Mouse (Mus musculus) gastrocnemius, postnatal 14 days (tissue): ENCODE results near the gene Klhl32. TPM values are rescaled to one million over a fixed set of nuclear protein-coding genes. Genes with fewer than 3 reads are reported as not detected.
A peak's percentile ranks its signal among the peaks of the same experiment; 100 is the strongest.
"Not testable (repeated sequence)": the region's sequence is repeated elsewhere in the genome, so short reads cannot be mapped to it uniquely, and the experiment has no call there.

Source experiments
- DNase-seq: peaks from one replicate; pipeline ENCODE4 v3.0.0; 2021; ENCODE audit warnings: mixed read lengths
- intact Hi-C: fragments of 180-260 bp; cut with DNase I; formaldehyde crosslinking; loops from one replicate; pipeline ENCODE4 v1.15.1; 2025; ENCODE audit warnings: low total_unique reads
- long read RNA-seq, 2 experiments: library from polyadenylated mRNA; stranded (forward); transcript quantifications; one replicate each; pipeline ENCODE4 v2.0.0; 2021
- total RNA-seq, 2 experiments: library from RNA; stranded (reverse); gene quantifications; 2 replicates each; pipeline ENCODE4 v1.2.3; 2021

Gene Klhl32
- total RNA-seq, result under 1 TPM; 0.16 to 0.31 TPM
- long read RNA-seq, experiment 1, result 0 reads
- long read RNA-seq, experiment 2, result 0 reads

DNA sequence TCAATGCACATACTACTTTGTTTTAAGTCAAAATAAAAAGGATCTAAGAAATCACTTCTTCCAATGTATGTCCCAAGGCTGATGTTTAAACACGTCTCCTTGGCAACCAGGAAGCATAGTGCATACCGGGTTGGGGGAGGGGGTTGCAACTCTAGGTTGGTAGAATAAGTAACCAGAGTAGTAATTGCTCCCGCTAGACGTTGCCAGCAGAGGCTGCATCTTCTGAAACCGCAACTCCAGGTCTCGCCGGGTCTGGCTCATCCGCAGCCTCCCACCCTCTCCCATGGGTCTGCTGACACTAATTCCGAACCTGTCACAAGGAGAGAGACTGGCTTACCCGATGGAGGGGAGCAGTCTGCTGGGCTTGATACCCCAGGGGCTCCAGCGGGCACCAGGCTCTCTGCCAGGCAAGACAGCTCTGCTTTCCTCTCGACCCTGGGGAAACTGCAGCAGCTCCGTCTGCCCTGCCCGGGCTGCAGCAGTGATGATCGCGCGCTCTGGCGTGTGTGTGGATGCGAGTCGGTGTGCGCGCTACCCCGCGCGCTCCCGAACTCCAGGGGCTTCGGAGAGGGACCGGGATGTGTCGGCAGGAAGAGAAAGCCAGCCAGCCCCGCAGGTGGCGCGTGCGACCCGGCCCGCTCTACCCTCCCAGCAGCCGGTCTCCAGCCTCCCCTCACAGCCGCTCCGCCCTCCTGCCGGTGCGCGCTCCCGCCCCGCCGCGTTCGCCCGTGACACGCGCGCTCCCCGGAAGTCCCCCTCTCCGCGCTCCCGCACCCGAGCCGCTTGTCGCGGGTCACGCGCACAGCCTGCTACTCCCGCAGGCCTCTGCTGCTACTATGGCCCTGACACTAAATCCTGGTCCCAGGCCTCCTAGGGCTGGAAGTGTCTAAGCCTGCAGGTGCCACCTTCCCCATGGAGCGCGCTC is at the start of gene Klhl32:
Gene Klhl32, minus strand, starts transcription at position 724 of the 925 bp plus-strand sequence.
- intact Hi-C loops, result no loop called here
- DNase-seq, result peak; percentile 58

DNA sequence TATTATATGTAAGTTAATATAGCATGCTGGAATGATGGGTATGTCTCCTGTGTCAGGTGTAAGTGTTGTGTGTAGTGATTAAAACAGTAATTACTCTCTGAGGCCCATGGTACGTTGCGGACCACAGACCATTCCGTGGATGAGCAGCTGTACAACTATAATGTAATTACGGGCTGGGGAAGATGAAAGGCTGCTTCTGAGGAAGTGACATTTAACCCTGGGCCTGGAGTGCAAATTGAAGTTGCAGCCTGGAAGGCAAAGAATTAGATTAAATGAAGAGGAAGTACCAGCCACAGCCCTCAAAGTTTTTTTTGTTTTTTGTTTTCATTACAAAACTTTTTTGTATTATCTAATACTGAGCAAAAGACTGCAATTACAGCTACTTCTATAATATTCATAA is 48.2 kb upstream of the Klhl32 start:
- no peak for DNase-seq
- intact Hi-C loops, result loop anchor here (5.0 kb wide), 1 partner anchor 177 kb away; no protein-coding TSS in a partner anchor

DNA sequence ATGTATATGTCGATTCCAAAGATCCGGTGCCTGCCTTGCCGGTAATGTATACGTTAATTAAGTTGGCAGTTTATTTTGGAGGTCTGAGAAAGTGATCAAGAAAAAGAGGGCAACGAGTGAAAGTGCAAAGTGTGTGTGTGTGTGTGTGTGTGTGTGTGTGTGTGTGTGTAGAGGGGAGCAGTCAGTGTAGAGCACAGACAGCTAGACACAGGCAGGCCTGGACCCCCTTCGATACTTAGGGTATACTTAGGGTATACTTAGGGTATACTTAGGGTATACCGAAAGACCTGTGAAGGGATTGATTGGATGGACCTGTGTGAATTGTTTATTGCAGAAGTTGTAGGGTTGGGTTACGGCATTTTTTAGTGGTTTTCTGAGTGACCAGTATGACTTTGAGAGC is 47.7 kb upstream of the Klhl32 start:
- intact Hi-C loops, result loop anchor here (5.0 kb wide), 1 partner anchor 176 kb away; no protein-coding TSS in a partner anchor
- DNase-seq, result no peak

DNA sequence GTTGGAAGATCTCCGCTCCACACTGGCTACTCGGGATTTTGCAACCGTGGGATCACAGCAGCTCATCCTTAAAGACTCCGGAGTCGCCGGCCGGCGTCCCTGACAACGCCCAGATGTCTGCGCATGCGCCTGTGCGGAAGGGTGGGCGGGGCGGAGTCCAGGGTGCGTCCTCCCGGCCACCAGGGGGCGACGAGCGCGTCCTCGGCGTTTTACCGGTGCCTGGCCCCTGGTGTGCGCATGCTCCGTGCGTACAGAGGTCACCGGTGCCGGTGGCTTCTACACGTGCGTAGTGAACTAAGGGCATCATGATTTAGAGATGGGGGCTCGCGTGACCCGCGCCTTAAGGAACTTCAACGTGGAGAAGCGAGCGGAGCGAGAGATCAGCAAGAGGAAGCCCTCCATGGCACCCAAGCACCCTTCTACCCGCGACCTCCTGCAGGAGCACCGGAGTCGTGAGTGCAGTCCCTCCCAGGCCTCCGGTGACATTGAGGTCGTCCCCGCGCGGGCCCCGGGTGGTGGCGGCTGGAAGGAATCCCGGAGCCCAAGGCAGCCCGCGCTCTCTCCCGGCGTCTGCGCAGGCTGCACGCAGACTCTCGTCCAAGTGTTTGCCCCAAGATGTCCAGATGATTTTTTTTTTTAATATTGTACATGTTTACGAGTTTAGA is 47.1 kb upstream of the Klhl32 start, which contains the start of gene Ndufaf4:
Gene Ndufaf4, plus strand, starts transcription at position 233 of the 665 bp plus-strand sequence.
- intact Hi-C loops, result loop anchor here (5.0 kb wide), 1 partner anchor 176 kb away; no protein-coding TSS in a partner anchor
- peak; percentile 97 for DNase-seq

DNA sequence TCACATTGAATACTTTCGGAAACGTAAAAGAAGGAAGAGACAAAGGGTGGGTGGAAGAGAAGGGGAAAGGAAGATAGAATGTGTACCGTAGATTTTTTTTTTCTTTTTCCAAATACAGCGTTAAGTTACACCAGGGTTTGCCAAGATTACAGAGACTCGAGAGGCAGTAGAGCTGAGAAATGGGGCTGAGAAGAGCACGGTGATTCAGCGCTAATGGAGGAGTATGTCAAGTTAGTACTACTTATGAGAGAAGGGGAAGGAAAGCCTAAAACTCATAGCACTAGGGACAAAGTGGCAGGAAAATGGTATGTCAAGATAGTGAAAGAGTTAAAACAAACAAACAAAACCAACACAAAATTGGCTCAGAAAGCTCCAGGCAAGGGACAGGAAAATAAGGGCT is 46.4 kb upstream of the Klhl32 start:
- intact Hi-C loops, result loop anchor here (5.0 kb wide), 1 partner anchor 175 kb away; no protein-coding TSS in a partner anchor
- no peak for DNase-seq

DNA sequence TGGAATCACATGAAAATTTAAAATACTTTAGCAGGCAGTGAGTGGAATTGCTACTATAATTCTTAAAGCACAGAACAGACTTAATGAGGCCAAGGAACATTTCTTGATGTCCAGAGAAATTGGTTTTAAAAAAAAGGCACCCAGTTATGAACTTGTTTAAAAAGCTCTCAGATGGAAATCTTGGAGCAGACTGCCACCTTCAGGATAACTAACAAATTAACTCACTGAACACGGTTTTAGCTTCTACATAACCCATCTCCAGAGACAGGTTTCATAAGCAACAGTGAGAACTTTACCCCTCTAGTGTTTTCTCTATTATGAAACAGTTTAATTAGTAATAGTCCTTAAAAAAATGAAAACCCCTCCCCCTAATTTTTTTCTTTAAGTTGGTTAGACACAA is 45.9 kb upstream of the Klhl32 start:
- intact Hi-C loops, result loop anchor here (5.0 kb wide), 1 partner anchor 175 kb away; no protein-coding TSS in a partner anchor
- DNase-seq, result no peak

DNA sequence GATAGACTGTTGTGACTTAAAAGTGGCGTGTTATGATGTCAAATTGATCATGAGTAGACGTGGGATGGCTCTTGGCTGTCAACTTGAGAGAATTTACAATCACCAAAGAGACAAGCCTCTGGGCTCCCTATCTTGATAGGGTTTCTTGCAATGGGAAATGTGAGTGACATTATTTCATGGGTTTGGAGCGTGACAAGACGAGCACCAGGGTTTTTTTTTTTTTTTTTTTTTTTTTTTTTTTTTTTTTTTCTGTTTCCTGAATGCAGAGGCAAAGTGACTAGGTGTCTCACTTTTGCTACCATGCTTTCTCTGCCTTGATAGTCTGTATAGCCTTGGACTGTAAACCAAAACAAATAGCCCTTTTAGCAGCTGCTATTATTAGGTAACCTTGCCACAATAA is 43.7 kb upstream of the Klhl32 start:
- intact Hi-C loops, result loop anchor here (5.0 kb wide), 1 partner anchor 172 kb away; no protein-coding TSS in a partner anchor
- no peak for DNase-seq

DNA sequence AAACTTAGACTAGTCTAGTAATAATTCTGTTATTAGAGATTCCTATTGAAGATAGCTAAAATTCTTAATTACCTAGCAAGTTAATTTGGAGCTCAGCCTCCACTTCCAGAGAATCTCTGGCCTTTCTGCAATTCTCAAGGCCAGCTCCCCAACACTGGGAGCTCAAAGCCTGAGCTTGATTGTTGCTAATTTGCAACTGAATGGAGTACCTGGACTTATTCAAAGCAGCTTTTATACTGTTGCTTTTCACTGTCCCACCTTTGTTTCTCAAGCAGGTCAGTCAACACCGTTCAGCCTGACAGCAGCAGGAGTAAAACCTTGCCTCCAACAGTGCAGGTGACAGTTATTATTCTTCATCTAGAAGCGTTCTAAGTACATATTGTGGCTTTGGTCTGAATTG is 41.4 kb upstream of the Klhl32 start:
- intact Hi-C loops, DNase-seq: not testable (repeated sequence)

DNA sequence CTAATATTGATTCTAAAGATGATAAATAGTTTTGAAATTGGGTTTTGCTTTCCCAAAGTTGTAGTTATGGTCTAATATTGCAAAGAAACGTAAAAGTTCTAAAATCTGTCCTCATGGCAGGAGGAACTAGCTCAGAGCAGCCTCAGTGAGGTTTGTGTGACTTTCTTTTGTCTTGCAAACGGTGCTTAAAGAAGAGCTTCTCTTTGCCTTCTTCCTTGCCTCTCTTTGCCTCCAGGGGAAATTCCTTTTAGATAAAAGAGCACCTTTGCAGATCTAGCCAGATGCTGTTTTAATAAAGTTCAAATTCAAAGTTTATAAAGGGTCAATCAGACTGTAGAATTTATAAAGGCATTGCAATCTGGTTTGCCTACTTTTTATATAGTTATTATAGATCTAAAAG is 38.5 kb upstream of the Klhl32 start:
- intact Hi-C loops, DNase-seq: not testable (repeated sequence)

DNA sequence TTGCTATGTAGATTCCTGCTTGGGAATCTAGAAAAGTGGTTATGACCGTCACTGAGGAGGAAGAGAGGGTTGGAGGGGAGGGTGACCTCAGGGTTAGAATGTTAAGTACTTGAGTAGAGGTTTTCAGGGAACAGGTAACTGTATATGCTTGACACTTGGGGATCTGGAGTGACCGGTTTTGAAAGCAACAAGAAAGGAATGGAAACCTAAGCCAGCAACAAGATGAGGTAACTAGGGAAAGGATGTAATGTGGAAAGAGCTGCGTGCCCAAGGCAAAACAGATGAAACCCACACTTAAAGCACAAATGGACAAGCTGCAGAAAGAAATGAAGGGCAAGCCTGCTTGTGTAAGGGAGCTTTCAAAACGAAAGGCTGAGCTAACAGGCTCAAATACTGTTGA is 18.3 kb upstream of the Klhl32 start:
- intact Hi-C loops, result no loop called here
- DNase-seq, result no peak

DNA sequence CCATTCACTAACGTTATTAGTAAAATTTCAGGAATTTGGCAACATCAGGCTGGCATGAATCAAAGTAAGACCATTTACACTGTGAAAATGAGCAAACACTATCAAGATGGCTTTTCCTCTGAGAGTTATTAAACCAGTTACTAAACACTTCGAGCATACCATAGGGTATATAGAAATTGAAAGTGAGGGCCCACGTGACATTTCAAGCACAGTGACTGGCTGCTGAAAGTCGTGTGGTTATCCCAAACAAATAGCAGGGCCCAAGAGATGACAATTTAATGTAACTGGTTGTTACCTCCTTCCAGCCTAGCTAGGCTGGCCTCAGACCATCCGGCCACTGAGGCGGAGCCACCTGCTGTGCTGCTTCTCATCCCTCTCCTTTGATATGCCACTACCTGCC is 14.8 kb upstream of the Klhl32 start:
- DNase-seq, result no peak
- intact Hi-C loops, result no loop called here

DNA sequence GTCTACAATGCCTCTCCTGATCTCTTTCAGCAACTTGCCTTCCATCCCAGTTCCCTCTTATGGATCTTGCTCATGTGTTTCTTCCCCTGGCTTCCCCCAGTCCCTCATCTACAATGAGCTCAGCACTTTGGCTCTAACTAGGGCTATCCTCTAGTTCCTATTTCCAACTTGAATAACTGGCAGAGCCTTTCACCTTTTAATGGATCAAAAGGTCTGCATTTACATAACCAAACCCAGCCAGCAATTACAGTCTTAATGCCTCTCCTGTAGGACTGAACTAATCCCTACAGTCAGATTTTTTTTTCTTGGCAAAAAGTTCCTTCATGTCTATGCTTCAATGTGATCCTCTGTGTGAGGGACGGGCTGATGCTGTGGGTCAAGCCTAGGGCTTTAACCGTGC is 3.5 kb downstream of the Klhl32 start:
- intact Hi-C loops, result no loop called here
- DNase-seq, result no peak

DNA sequence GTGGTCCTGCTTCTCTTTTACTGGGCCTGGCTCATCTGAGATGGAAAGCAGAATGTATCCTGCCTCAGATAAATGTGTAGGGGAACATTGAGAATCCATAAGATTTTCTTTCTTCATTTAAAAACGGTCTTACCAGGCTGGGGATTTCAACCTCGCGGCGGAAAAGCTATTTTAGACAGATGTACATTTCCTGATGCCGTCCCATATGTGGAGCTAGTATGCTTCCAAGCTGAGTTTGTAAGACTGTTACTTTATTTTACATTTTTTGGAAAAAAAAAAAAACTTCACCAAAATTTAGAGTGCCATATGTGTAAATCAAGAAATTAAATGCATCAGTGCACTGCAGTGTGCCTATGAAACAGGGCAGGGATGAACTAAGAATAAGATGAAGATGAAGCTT is 5.4 kb downstream of the Klhl32 start:
- intact Hi-C loops, result no loop called here
- no peak for DNase-seq

DNA sequence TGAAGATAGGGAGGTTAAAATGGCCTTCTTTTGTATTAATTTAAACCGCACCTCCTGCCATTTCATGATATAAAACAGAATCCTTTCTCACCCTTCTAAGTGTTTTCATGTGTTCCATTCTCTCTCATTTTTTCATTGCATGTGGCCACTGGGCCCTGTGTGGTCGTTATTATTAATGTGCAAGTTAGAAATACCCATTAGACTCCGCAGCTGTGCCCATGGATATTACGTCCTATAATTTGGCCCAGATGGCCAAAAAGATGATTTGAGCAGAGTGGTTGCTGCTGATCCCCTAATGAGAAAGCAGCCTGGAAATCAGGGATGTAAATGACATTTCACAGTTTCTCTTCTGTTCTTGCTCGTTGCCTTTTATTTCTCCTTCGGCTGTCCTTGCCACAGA is 12.4 kb downstream of the Klhl32 start:
- DNase-seq, result no peak
- intact Hi-C loops, result no loop called here

DNA sequence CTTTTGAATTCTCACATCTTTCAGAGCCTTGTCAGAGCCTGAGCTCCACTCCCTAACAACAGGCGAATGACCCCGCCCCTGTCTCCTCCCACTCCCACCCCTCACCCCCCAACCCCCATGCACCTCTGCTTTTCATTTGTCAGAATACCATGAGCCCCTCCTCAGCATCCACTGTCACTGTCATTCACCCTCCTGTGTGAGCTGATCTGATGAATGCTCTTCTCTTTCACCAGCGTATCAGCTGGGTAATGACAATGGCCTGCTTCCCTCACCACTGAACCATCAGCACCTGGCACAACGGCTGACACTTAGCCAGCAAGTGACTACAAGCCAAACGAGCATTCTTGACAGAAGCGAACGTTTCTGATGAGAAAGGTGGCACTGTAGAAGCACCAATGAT is 15.4 kb downstream of the Klhl32 start:
- intact Hi-C loops, result no loop called here
- no peak for DNase-seq

DNA sequence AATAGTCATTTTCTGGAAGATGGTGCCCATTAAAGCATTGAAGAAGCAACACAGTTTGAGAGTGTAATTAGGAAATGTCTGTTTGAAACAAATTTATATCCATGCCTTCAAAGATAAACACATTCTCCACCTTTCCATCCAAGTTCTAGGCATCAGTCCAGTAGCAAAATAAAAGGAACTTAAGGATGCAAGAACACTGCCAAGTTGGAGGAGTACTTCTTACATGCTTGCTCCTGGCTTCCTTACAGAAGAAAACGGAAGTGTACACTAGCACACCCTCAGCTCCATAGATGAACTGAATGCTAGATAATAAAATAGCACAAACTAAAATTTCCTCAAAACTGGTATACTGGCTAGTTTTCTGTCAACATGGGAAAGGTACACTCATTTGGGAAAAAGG is 42.6 kb downstream of the Klhl32 start:
- DNase-seq, result no peak

DNA sequence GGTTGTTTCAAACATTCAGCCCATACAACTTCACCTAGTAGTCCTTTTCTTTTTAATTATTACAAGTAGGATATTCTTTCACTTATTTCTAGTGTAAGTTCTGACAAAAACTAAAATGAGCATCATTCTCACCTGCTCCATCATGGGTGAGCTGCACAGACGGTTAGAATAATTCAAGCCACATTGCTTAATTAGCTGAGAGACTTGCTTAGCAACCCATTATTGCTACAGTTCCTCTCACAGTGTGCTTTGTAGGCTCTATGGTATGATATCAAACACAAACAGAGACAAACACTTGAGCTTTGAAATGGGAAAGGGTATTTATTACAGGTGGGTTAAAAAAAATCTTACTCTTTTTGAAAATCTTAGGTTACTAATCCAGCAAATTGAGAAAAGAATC is 49.0 kb downstream of the Klhl32 start:
- intact Hi-C loops, result no loop called here
- DNase-seq, result no peak

More for the DNA sequence above, 42.6 kb downstream of the Klhl32 start:
- intact Hi-C loops, result no loop called here

DNA sequence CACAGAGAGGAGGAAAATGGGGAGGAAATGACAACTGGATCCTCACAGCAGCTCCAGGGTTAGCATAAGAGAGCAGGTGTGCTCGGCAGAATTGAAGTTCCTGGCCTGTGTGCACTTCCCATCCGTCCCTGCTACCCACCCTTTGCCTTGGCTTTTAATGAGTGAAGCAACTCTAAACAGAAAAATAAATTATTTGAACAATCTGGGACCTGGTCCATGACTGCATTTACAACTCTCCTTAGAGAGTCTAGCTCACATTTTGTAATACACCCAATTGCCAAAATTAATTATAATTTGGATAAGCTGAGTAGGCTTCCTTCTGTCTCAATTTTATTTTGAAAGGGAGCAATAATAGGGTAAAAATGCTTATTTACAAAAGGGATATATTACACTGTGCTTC is 49.6 kb downstream of the Klhl32 start:
- DNase-seq, result no peak
- intact Hi-C loops, result no loop called here

DNA sequence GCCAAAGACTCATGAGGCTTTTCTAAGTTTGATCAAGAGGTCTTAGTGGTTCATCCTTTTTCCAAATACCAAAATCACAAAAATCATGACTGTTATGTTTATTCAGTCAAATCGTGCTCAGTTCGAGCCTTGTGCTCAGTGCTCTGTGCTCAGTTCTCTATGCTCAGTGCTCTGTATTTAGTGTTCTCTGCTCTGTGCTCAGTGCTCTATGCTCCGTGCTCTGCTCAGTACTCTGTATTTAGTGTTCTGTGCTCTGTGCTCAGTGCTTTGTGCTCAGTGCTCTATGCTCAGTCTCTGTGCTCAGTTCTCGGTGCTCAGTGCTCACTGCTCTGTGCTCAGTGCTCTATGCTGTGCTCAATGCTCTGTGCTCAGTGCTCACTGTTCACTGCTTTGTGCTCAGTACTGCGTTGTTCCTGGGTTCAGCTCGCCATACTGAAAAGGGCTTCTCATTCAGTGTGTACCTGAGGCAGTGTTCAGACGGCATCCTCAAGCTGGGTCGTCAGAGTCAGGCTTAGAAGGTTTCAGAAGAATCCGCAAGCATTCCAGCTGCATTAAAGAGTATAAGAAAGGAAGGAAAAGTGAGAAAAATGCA is 50.5 kb downstream of the Klhl32 start:
- no peak for DNase-seq
- intact Hi-C loops, result no loop called here

DNA sequence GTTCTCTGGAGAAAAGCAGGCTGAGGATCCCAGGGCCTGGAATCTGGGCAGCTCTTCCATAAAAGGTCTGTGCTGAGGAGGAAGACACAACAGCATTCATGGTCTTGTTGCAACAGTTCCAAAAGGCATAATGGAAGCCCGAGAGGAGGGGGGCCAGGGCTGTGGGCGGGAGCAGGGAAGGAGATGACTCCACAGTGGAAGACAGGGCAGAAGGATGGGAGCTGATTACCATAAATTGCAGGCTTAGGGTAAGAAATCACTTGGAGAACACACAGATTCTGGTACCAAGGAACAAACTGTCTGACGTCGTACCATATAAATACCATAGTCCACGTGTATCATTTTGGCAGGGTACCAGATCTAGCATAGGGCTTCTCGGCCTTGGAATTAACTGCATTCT is 51.9 kb downstream of the Klhl32 start:
- no peak for DNase-seq
- intact Hi-C loops, result no loop called here
